Mouse (Mus musculus) testis, adult 2 months (tissue): ENCODE results near the gene Ccnd2.

Experiments used
- CTCF ChIP-seq: fragments of 200-500 bp; IDR thresholded peaks from 2 replicates; pipeline ENCODE4 v1.5.1; 2012; ENCODE audit warnings: low read depth, mild to moderate bottlenecking, inconsistent platforms, low read length, moderate library complexity; ENCODE audit not compliant: control insufficient read depth, insufficient read depth, insufficient replicate concordance
- POLR2A ChIP-seq: fragments of 200-500 bp; IDR thresholded peaks from 2 replicates; pipeline ENCODE4 v1.6.1; 2012; ENCODE audit warnings: low read depth, mild to moderate bottlenecking, inconsistent platforms, low read length, moderate library complexity; ENCODE audit not compliant: control insufficient read depth

DNA sequence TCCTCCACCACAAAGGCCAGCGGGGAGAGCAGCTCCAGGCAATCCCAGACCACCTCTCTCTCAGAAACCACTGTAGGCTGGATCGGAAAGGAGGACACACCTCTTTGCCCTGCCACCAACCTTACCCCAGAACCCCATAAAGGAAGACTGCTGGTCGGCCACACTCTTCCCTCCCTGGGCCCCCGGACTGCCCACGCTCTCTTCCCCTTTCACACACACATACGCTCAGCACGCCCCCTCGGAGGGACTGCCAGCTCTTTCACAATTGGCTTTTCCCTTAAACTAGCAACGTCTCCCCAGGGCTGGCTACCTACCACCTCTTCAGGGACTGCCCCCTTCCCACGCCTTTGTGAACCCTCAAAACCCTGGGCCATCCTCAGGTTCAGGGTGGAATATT lies 8.9 kb downstream of the Ccnd2 start:
- TF ChIP-seq CTCF (no peak), POLR2A (no peak)
